Mouse (Mus musculus) embryonic fibroblast, embryonic 13.5 days (primary cell): ENCODE data around the gene Plekhg4.

Experiments used
- CTCF ChIP-seq: IDR thresholded peaks from 2 replicates; pipeline ENCODE4 v1.5.1; 2011; ENCODE audit warnings: mild to moderate bottlenecking, control low read depth, low read length, moderate library complexity, borderline replicate concordance; ENCODE audit not compliant: insufficient read depth
- POLR2A ChIP-seq: IDR thresholded peaks from 2 replicates; pipeline ENCODE4 v1.6.1; 2011; ENCODE audit warnings: low read depth, mild to moderate bottlenecking, control low read depth, low read length, moderate library complexity

- TF ChIP-seq CTCF = no peak
- no peak for TF ChIP-seq POLR2A
These were observed 22.9 kb upstream of the Plekhg4 start for GRCm38 (mm10) chr8:105350186-105350585.
